Mouse (Mus musculus): ENCODE measurements around the gene Mtx1.

GRCm38 (mm10) chr3:89230561-89230960 is 3.7 kb upstream of the Mtx1 start:
- TF ChIP-seq CTCF (IDR thresholded peaks at IDR 0.05; ENCODE audit: borderline replicate concordance, insufficient read depth, low read depth, low read length) (no peak), POLR2A (IDR thresholded peaks at IDR 0.05; ENCODE audit: borderline replicate concordance, insufficient read depth, low read length) (no peak)

Data from cerebellum, adult 2 months (tissue).